Mouse (Mus musculus): ENCODE results near the gene Tctex1d2. TPM values are rescaled to one million over a fixed set of nuclear protein-coding genes. Genes with fewer than 3 reads are reported as not detected.

The Tctex1d2 gene
- total RNA-seq (2015; ENCODE audit: low replicate concordance) (0.96 and 15.7 TPM in 2 replicates), total RNA-seq (2017; ENCODE audit: low replicate concordance) (3.7 and 8.1 TPM in 2 replicates)

DNA sequence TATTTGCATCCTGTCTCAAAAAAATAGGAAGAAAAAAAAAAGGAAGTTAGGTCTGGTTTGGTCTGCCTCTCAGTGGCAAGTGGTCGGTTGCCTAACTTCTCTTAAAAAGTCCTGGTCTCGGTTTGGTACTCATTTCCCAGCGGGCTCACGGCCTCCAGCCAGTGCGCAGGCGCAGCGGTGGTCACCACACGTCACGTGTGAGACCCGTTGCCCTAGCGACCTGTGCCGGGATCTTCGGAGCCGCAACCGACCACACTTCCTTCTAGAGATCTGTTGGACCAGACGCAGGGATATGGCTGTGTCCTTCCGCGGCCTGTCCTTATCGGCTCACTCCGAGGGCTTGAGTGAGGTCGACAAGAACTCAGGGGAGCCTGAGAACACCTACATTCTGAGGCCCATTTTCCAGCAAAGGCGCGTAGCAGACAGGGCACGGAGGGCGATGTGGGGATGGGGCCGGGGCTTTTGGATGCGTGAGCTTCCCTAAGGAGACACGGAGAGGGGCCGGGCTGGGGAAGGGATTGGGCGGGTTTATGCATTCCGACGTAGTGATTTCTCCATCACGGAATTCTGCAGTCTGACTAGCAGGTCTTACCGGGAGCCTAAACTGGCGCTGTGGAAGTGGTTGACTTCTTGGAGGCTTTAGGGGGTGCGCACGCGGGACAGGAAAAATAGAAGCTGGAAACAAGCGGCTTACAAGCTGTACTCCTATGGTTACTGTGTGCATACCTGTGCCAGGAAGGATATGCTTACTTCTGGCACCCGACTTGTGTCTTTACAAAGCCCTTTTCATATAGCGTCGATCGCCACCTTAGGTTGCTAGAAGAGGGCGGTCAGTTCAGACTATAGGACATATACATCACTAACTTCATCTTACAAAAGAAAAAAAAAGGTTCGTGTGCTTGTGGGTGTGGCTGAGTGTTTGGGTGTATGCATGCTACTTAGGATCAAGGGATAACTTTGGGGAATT lies at the start of gene Tctex1d2:
TSS of gene Tctex1d2 (plus strand) at position 186 of the 967 bp plus-strand sequence.
- ATAC-seq (replicated peaks; ENCODE audit: low FRiP score, poor library complexity, severe bottlenecking) = peak; percentile 96

DNA sequence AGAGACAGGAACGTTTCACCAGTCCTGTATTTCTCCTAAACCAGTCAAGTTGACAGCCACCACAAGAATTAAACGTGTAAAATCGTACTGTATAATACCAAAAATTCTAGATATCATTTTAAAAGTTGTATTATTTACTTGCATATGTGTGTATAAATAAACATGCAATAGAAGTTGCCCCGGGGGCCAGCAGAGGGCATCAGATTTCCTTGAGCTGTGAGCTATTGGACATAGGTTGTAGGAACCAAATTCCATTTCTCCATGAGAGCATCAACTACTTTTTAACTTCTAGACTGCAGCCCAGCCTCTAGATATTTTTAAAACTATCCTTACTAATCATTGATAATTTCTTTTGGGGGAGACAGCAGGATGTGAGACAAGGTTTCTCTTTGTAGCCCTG lies 48.2 kb upstream of the Tctex1d2 start:
- ATAC-seq (replicated peaks; ENCODE audit: low FRiP score, poor library complexity, severe bottlenecking) = peak; percentile 69; the same call in 1 of the 2 replicates

DNA sequence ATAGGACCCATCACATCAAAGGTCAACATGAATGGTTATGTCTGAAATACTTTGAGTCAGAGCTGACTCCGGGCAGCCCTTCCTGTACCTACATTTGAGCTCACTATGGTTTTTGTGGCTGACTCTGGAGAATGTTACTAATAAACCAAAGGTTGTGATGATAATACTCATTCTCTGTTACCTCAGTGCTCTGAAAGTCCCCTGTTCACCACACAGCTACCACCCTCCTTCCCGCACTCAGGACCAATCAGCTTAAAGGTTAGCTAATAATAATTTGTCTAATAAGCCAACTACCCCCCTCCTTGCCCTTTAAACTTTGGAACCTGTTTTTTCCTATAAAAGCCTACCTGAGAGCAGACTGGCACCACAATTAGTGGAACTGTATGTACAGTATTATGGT lies 39.9 kb upstream of the Tctex1d2 start:
- no peak for ATAC-seq (replicated peaks; ENCODE audit: low FRiP score, poor library complexity, severe bottlenecking)

DNA sequence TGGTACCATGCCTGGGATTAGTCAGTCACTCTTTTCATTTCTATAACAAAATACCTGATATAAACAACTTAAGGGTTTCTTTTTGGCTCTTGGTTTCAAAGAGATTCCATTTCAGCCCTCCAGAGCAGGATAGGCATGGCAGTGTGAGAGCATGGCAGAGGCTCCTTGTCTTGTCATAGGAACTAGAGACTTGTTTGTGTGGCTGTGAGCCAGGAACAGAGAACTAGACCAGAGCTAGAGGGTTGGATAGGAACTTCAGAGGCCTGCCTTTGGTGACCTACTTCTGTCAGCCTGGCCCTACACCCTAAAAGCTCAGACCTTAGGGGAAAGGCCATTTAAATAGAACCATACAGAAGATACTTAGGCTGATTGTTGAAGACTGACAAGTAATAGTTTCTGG lies 36.6 kb upstream of the Tctex1d2 start:
- ATAC-seq (replicated peaks; ENCODE audit: low FRiP score, poor library complexity, severe bottlenecking) = no peak

DNA sequence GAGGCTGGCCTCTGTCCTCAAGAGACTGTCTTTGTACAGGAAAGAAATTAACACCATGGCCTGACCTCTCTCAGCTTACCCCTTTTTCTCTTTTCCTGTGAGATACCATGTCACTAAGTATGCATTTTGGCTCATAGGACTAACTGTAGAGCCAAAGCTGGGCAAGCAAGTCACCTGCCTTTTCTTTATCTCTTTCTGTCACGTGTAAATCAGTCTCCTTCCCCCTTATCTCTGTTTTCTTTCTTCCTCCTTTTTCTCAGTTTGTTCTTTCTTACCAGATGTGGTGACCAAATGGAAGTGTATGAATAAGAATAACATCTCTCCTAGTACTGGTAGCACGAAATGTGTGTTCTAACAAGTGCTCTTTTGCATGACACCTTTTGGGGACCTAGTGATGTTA lies 34.6 kb upstream of the Tctex1d2 start:
- no peak for ATAC-seq (replicated peaks; ENCODE audit: low FRiP score, poor library complexity, severe bottlenecking)

DNA sequence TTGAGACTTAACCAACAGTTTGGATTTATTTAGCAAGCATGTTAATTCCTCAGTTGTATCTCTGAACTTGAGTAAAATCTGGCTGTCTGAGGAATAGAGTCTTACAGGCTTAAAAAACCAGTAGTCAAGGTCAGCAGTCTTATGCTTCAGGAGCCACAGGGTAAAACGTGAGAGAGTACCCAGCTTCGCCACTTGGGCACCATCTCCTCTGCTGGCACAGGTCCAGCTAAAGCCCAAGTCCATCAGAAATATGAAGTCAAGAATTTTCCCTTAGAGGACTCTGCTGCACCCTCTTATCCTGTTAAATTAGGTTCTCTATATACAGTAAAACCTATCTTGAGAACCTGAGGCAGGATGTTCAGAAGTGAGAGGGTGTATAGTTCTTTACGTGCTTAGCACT lies 32.7 kb upstream of the Tctex1d2 start:
- ATAC-seq (replicated peaks; ENCODE audit: low FRiP score, poor library complexity, severe bottlenecking) = no peak

DNA sequence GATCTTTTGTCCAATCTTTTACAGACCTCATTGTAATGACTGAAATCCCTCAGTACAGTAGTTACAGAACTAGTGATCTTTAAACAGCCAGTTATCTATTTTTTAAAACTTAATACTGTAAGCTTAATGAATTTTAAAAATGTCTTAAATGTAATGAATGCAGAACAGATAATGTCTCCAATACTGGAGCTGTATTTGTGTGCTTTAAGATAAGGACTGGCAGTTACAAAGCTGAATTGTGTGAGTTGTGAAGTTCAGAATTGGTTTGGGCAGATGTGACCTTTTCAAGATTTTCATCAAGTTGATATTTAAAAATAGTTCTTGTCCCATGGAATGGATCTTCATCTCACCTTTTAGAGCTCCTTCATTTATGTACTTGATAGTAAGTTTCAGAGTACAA lies 30.5 kb upstream of the Tctex1d2 start:
- ATAC-seq (replicated peaks; ENCODE audit: low FRiP score, poor library complexity, severe bottlenecking) = no peak

DNA sequence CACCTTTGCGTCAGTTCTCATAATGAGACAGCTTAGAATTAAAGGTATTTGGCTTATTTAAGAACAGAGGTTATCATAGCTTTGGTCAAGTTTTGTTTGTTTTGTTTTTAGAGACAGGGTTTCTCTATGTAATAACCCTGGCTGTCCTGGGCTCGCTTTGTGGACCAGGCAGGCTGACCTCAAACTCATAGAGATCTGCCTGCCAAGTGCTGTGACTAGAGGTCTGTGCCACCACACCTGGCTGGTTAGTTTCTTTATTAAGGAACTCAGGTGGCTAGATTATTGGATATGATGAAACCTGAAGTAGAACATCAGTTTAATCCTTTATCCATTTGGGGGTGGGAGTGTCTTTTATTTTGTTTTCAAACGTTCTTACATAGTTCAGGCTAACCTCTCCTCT lies 29.7 kb upstream of the Tctex1d2 start:
- no peak for ATAC-seq (replicated peaks; ENCODE audit: low FRiP score, poor library complexity, severe bottlenecking)

DNA sequence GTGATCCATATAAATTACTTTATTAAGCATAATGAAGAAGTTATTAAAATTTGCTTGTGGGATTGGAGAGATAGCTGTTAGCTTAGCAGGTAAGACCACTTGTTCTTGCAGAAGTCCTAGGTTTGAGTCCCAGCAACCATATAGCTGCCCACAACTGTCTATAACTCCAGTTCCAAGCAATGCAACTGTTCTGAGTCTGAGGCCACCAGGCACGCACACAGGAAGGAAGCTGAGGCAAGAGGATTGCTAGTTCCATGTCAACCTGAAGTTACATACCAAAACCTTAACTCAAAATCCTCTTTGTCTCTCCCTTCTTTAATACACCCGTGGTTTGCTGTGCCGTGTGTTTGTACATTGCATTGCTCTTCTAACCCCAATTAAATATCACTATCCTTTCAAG lies 28.6 kb upstream of the Tctex1d2 start:
- no peak for ATAC-seq (replicated peaks; ENCODE audit: low FRiP score, poor library complexity, severe bottlenecking)

DNA sequence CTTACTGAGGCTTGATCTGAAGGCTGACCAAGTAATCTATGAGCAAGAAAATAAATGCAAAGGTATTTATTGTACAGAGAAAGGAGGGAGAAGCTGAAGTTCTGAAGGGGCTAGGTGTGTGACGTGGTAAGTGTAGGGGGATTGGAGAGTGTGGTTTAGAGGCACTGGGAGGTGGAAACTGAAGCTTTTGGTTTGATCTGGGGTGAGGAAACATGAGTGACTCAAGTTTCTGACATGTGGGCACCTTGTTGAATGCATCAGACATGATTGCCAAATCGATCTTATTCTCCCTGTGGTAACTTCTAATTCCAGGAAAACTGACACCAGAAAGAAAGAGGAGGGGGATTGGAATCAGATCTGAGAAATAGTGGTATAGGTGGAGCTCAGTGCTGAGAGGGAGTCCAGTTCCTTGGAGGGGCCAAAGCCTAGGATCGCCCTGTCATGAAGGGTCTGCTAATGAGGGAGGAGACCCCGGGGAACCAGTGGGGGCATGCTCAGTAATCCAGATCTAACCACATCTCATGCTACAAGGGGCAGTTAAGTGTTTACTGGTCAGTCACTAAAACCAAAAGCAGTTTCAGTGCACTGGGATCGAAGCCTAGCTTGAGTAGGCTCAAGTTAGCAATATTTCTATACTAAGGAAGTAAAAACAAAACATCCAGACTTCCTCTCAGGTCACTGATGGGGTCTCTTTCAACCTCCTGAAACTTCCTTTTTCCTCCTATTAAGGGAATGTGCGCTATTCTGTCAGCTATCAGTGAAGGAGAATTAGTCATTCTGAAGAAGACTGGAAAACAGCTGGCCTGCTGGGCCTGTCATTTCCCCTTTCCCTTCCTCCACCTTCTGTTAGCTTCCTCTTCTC lies 23.6 kb upstream of the Tctex1d2 start:
- no peak for ATAC-seq (replicated peaks; ENCODE audit: low FRiP score, poor library complexity, severe bottlenecking)

DNA sequence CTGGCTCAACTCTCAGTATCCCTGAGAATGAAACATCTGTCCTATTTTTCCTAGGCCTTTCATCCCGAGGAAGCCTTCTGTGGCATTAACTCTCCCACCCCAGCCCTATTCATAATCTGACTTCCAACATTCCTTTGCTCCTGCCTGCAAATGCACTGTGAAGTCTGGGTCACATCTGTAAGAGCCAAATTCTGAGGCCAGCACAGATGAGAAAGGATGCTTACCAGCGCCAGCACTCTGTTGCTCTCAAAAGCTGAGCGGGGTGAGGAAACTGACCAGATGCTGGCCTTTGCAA lies 23.0 kb upstream of the Tctex1d2 start:
- no peak for ATAC-seq (replicated peaks; ENCODE audit: low FRiP score, poor library complexity, severe bottlenecking)

DNA sequence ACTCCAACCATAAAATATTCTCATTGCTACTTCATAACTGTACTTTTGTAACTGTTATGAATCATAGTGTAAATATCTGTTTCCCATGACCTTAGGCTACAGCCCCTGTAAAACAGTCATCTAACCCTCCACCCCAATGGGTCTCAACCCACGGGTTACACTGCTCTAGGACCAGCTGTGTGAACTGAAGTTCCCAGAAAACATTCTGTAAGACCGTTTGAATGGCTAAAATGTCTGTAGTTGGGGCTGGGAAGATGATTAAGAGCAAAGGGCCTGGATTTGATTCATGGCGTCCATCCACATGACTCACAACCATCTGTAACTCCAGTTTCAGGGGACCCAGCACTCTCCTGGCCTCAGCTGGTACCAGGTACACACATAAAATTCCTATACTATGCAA lies 21.3 kb upstream of the Tctex1d2 start:
- no peak for ATAC-seq (replicated peaks; ENCODE audit: low FRiP score, poor library complexity, severe bottlenecking)

DNA sequence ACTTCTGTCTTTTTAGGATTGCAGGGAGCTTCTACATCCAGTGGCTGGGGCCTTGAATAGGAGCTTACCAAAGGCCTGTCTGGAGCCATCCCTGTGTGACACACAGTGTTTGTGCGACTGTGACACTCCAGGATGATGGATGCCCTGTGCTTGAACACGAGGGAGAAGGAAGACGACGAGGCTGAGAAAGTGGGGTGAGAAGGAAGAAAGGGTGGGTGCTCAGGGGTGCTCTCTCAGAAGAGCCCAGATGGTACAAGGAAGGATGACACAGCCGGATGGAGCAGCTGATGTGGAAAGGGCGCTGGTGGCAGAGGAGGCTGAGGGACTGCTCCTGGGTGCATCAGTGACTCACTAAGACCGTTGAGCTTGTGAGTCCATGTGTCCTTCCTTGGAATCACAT lies 19.2 kb upstream of the Tctex1d2 start, which contains the start of gene Tm4sf19:
TSS of gene Tm4sf19 (plus strand) at position 240 of the 400 bp plus-strand sequence.
- ATAC-seq (replicated peaks; ENCODE audit: low FRiP score, poor library complexity, severe bottlenecking) = no peak

DNA sequence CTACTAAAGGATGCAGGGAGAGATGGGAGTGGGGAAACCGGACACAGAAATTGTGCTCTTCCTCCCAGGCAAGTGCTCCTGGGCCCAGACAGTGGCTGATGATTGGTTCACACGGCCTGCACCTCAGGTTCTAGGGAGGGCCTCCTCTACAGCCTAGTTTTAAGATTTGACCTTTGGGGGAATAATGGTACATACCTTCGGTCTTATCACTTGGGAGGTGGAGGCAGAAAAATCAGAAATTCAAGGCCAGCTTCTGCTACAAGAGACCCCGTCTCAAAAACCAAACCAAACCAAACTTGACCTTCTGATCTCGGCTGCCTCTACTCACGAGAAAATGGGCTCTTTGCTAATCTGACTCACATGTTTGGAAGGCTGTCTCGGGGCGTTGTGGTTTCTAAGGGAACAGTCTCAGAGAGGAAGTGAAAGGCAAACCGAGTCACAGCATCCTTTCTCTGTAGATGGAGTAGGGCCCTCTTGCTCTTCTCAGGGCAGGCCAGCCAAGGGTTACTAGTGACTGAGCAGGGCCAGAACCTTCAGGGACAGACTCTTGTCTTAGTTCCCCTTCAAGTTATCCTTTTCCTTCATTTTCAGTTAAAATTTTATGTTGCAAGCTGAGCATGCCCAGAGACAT lies 18.1 kb upstream of the Tctex1d2 start:
- ATAC-seq (replicated peaks; ENCODE audit: low FRiP score, poor library complexity, severe bottlenecking) = no peak

DNA sequence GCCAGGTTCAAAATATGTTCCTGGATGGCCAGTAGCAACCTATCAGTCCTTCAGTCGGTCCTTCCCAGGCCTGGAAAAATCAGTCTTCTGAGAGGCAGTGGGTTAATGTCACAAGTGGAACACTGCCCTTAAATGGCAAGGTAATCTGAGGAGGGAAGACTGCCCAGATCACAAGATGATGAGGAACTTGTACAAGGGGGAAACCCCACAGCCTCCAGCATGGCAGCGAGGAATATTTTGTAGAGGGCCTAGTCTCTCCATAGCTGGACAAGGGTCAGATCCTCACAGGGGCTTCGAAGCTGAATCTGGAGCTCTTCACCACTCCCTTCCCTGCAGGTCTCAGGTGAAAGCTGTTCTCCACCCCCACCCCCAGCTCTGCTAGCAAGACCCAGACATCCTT lies 16.7 kb upstream of the Tctex1d2 start:
- ATAC-seq (replicated peaks; ENCODE audit: low FRiP score, poor library complexity, severe bottlenecking) = no peak

DNA sequence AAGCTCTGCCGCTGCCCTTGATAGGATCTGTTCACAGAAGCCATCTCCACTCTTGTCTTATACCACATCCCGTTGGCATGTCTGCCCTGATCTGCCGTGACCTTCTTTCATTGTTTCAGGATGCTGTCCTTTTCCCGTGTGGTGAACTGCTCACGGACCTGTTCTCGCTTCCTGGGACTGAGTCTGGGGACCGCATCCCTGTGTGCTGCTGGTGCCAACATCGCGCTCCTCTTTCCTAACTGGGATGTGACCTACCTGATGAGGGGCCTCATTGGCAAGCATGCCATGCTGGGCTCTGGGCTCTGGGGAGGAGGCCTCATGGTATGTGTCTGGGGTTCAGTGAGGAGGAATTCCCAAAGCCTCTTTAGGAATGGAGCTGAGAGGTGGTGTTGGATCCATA lies 13.8 kb upstream of the Tctex1d2 start:
- 0 out of 2 replicates have a peak, but pooled peaks have one; percentile 26 for ATAC-seq (replicated peaks; ENCODE audit: low FRiP score, poor library complexity, severe bottlenecking)

DNA sequence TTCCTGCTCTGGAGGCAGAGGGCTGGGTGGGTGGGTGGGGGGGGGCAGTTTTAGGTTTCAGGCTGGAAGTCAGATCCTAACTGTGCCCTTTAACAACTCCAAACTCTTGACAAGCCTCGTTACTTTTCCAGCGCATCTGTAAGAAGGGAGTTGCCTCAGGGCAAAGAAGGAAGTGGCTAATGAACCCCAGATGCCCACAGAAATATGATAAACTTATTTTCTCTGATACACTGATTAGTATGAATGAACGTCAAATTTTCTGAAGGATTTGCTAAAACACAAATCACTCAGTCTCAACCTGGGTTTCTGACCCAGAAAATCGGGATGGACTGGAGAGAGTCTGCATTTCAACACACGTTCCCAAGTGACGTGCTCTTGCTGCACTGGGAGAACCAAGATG lies 12.8 kb upstream of the Tctex1d2 start:
- ATAC-seq (replicated peaks; ENCODE audit: low FRiP score, poor library complexity, severe bottlenecking) = no peak

DNA sequence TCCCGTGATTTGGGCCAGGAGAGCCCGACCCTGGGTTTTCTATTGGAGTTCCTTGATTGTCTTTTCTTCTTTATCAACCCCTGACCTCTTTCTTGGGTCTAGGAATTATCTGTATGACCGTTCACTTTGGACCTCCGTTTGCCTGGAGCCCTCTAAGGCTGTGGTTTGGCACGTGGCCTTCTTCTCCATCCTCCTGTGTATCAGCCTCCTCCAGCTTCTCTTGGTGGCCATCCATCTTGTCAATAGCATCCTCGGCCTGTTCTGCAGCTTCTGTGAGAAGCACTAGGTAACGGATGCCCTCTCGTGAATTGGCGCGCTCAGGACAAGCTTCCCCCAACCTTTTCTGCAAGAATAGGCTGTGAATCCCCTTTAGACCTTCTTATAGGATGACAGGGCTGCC lies 11.8 kb upstream of the Tctex1d2 start:
- ATAC-seq (replicated peaks; ENCODE audit: low FRiP score, poor library complexity, severe bottlenecking) = no peak

DNA sequence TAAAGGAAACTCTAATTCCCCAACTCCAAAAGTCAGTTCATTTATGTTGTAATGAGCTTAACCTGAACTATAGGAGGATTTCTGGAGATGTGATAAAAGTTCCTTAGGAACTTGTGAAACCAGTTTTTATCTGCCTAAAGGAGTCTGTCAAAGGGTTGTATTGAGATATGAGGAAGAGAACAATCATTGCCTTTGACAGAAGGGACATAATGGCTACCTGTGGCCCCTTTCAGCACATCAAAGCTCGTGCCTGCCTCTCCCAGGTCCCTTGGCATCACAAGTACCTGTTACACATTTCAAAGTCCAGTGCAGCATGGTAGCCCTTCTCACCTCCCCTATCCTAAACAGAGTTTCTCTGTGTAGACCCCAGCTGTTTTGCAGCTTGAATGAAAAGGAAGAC lies 2.0 kb upstream of the Tctex1d2 start:
- no peak for ATAC-seq (replicated peaks; ENCODE audit: low FRiP score, poor library complexity, severe bottlenecking)

DNA sequence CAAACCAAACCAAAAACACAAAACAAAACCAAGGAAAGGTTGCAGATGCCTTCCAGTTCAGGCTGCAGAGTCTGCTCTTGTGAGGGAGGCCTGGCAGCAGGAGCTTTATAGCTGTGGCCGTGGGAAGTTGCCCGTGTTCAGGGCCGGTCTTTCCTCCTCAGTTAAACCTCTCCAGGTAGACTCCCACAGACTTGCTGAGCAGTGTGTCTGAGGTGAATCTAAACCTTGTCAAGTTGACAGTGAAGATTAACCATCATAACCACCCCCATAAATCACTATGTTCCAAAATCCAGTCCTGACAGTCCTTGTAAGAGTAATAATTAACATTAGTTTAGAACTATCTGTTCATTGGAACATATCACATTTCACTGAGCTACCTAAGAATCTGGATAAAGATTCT lies 8.0 kb downstream of the Tctex1d2 start:
- no peak for ATAC-seq (replicated peaks; ENCODE audit: low FRiP score, poor library complexity, severe bottlenecking)
